9 mouse cellular contexts compared by ENCODE assay signal in genomic region chr2:158611326-158611719, GRCm38 (mm10). TPM values are rescaled to one million over a fixed set of nuclear protein-coding genes. Genes with fewer than 3 reads are reported as not detected.
A peak's percentile ranks its signal among the peaks of the same experiment; 100 is the strongest.
DNase-seq lines count a peak whose midpoint lies in the region; ATAC-seq and TF ChIP-seq lines count a peak whose summit lies in the region.
"Had no signal": no experiment of that assay in that cellular context is flagged by ENCODE, and none has a peak within 500 bp of the region (broad histone marks: within the 10 kb centered on the region; RNA-seq: fewer than 3 reads in every experiment).

No protein-coding gene starts in this region.

- peaks cover 31% of the 10 kb centered on the region for H3K4me1 ChIP-seq in embryonic facial prominence, embryonic 13.5 days
- peaks cover 68% of the 10 kb centered on the region for H3K4me1 ChIP-seq in hindbrain, embryonic 10.5 days (replicated peaks)
- peaks cover 3% of the 10 kb centered on the region; the same call in 1 of the 2 replicates for H3K4me1 ChIP-seq in midbrain, embryonic 16.5 days (ENCODE audit: control insufficient read depth, insufficient read depth, low read length)

- no peak for ATAC-seq in embryonic facial prominence, embryonic 13.5 days (ENCODE audit: insufficient number of reproducible peaks, insufficient read depth, low FRiP score, low TSS enrichment, low read depth)
- no peak for ATAC-seq in midbrain, embryonic 16.5 days
- ATAC-seq in cerebellum, adult (ENCODE audit: insufficient number of reproducible peaks, low FRiP score, low TSS enrichment) = no peak

- peak overlapping the region; percentile 32 for H3K27ac ChIP-seq in left cerebral cortex, adult 2 months
- H3K27ac ChIP-seq in embryonic facial prominence, embryonic 13.5 days = no peak overlapping the region
- peak overlapping the region; percentile 74 for H3K27ac ChIP-seq in hindbrain, embryonic 10.5 days
- peak overlapping the region; percentile 91 for H3K27ac ChIP-seq in midbrain, embryonic 16.5 days (ENCODE audit: low read length)

- intact Hi-C loops in left cerebral cortex, adult 2 months (cut with DNase I) = loop anchor here (5.0 kb wide), 1 partner anchor 59 kb away; no protein-coding TSS in a partner anchor
- intact Hi-C loops in left cerebral cortex, postnatal 4 days (cut with DNase I) = loop anchor here (5.0 kb wide), 1 partner anchor 59 kb away; no protein-coding TSS in a partner anchor

- no peaks in the 10 kb centered on the region for H3K9me3 ChIP-seq in embryonic facial prominence, embryonic 13.5 days
- H3K9me3 ChIP-seq in hindbrain, embryonic 10.5 days = no peaks in the 10 kb centered on the region
- no peaks in the 10 kb centered on the region for H3K9me3 ChIP-seq in midbrain, embryonic 16.5 days (replicated peaks; ENCODE audit: control insufficient read depth, low read length, poor library complexity, severe bottlenecking)

- H3K36me3 ChIP-seq in embryonic facial prominence, embryonic 13.5 days = no peaks in the 10 kb centered on the region
- no peaks in the 10 kb centered on the region for H3K36me3 ChIP-seq in hindbrain, embryonic 10.5 days
- no peaks in the 10 kb centered on the region for H3K36me3 ChIP-seq in midbrain, embryonic 16.5 days (ENCODE audit: control insufficient read depth, insufficient read depth, low read length)

- no peak for TF ChIP-seq CTCF in left cerebral cortex, adult 2 months (IDR thresholded peaks at IDR 0.05)

- 1% methylated on average over 30 of the region's 30 CpGs for WGBS in embryonic facial prominence, embryonic 13.5 days
- WGBS in hindbrain, embryonic 10.5 days = under 1% methylated on average over 30 of the region's 30 CpGs
- WGBS in midbrain, embryonic 16.5 days = 1% methylated on average over 30 of the region's 30 CpGs

- no peak for DNase-seq in left cerebral cortex, adult 2 months (ENCODE audit: extremely low spot score in 1 of 2, low spot score in 2 of 2)
- DNase-seq in left cerebral cortex, postnatal 4 days = no peak
- DNase-seq in hindbrain, embryonic 10.5 days (ENCODE audit: low spot score) = peak; percentile 61
- DNase-seq in gastrocnemius, adult 8-10 months (ENCODE audit: low spot score in 2 of 2) = no peak
- DNase-seq: cerebellum, adult 9-10 months had no signal

- H3K27me3 ChIP-seq in embryonic facial prominence, embryonic 13.5 days = peaks cover 100% of the 10 kb centered on the region
- peaks cover 100% of the 10 kb centered on the region for H3K27me3 ChIP-seq in hindbrain, embryonic 10.5 days (ENCODE audit: insufficient read depth, poor library complexity, severe bottlenecking)
- peaks cover 24% of the 10 kb centered on the region for H3K27me3 ChIP-seq in midbrain, embryonic 16.5 days (ENCODE audit: control insufficient read depth, insufficient read depth, low read depth, low read length)

- H3K4me3 ChIP-seq in left cerebral cortex, adult 2 months = peak overlapping the region; percentile 32
- H3K4me3 ChIP-seq in embryonic facial prominence, embryonic 13.5 days = peak overlapping the region; percentile 33; the same call in 1 of the 2 replicates
- H3K4me3 ChIP-seq in hindbrain, embryonic 10.5 days = peak overlapping the region; percentile 47
- H3K4me3 ChIP-seq in midbrain, embryonic 16.5 days (ENCODE audit: low read depth, low read length) = peak overlapping the region; percentile 53

- no peak overlapping the region for H3K9ac ChIP-seq in embryonic facial prominence, embryonic 13.5 days
- peak overlapping the region; percentile 77 for H3K9ac ChIP-seq in midbrain, embryonic 16.5 days (ENCODE audit: low read depth, low read length)

- H3K4me2 ChIP-seq in embryonic facial prominence, embryonic 13.5 days = peak overlapping the region; percentile 53
- peak overlapping the region; percentile 54 for H3K4me2 ChIP-seq in midbrain, embryonic 16.5 days (ENCODE audit: low read length)

RNA-seq across cellular contexts. Expression of gene Slc32a1, which starts 0.8 kb away (rescaled TPM):
- 10 to 100 TPM; 83.5 to 97.2 TPM for total RNA-seq in left cerebral cortex, adult 2 months (2021)
- 10 to 100 TPM; 41.8 to 59.9 TPM for total RNA-seq in left cerebral cortex, postnatal 4 days (2021)
- not detected in 2 replicates for polyA plus RNA-seq in embryonic facial prominence, embryonic 13.5 days (2015; fragmentation: Nextera tagmentation; extraction: Ambion mirVana)
- polyA plus RNA-seq in hindbrain, embryonic 10.5 days (2016; fragmentation: Nextera tagmentation; extraction: Ambion mirVana) = 0.35 and 1.4 TPM in 2 replicates
- 8.2 and 8.6 TPM in 2 replicates for polyA plus RNA-seq in midbrain, embryonic 16.5 days (2015; fragmentation: Nextera tagmentation; extraction: Ambion mirVana)
- not detected for total RNA-seq in gastrocnemius, adult 8-10 months (2022)
- polyA plus RNA-seq: gonadal fat pad, adult 2 months had no signal

RNA-seq across cellular contexts. Expression of gene Actr5, which starts 13.4 kb away (rescaled TPM):
- total RNA-seq in left cerebral cortex, adult 2 months (2021) = 10 to 100 TPM; 11.0 to 12.4 TPM
- total RNA-seq in left cerebral cortex, postnatal 4 days (2021) = 10 to 100 TPM; 14.3 to 15.5 TPM
- 13.1 and 13.5 TPM in 2 replicates for polyA plus RNA-seq in embryonic facial prominence, embryonic 13.5 days (2015; fragmentation: Nextera tagmentation; extraction: Ambion mirVana)
- 14.7 and 16.4 TPM in 2 replicates for polyA plus RNA-seq in hindbrain, embryonic 10.5 days (2016; fragmentation: Nextera tagmentation; extraction: Ambion mirVana)
- polyA plus RNA-seq in midbrain, embryonic 16.5 days (2015; fragmentation: Nextera tagmentation; extraction: Ambion mirVana) = 8.9 and 9.5 TPM in 2 replicates
- 1 to 10 TPM; 2.3 to 3.8 (median 3.2) TPM for total RNA-seq in gastrocnemius, adult 8-10 months (2022)

RNA-seq across cellular contexts. Expression of gene Ppp1r16b, which starts 53.9 kb away (rescaled TPM):
- total RNA-seq in left cerebral cortex, adult 2 months (2021) = 100 to 1,000 TPM; 135 to 138 TPM
- 10 to 100 TPM; 50.2 to 51.0 TPM for total RNA-seq in left cerebral cortex, postnatal 4 days (2021)
- polyA plus RNA-seq in embryonic facial prominence, embryonic 13.5 days (2015; fragmentation: Nextera tagmentation; extraction: Ambion mirVana) = 3.2 and 3.6 TPM in 2 replicates
- 3.0 and 3.5 TPM in 2 replicates for polyA plus RNA-seq in hindbrain, embryonic 10.5 days (2016; fragmentation: Nextera tagmentation; extraction: Ambion mirVana)
- 22.0 and 27.7 TPM in 2 replicates for polyA plus RNA-seq in midbrain, embryonic 16.5 days (2015; fragmentation: Nextera tagmentation; extraction: Ambion mirVana)
- total RNA-seq in gastrocnemius, adult 8-10 months (2022) = 1 to 10 TPM; 2.4 to 3.0 (median 2.7) TPM

Comparison
In these comparisons a context has a peak if more than half of its experiments do, and no peak if none do; other contexts are left out.
1. RNA of gene Slc32a1, which starts 0.8 kb away (total RNA-seq): 83.5 to 97.2 TPM in left cerebral cortex, adult 2 months and 41.8 to 59.9 TPM in left cerebral cortex, postnatal 4 days; not detected in gastrocnemius, adult 8-10 months; every median in the first group is over 10 times any median in the second.
2. RNA of gene Ppp1r16b, which starts 53.9 kb away (total RNA-seq): 135 to 138 TPM in left cerebral cortex, adult 2 months and 50.2 to 51.0 TPM in left cerebral cortex, postnatal 4 days; 2.4 to 3.0 TPM in gastrocnemius, adult 8-10 months; every median in the first group is over 10 times any median in the second.
3. Peak in every context shown above with its lines, with median percentiles within 50 percentile points of each other: H3K4me3 ChIP-seq.